Mouse (Mus musculus): Measurements from ENCODE around the gene Cluh. TPM values are rescaled to one million over a fixed set of nuclear protein-coding genes. Genes with fewer than 3 reads are reported as not detected.

The Cluh gene
- total and polyA plus RNA-seq, 3 experiments: 63.1 to 151 (median 86.4) TPM

GRCm38 (mm10) chr11:74621974-74622669, 27.2 kb upstream of the Cluh start:
- Histone ChIP-seq H3K27me3 (replicated peaks) (peaks cover 72% of the 10 kb centered on the region), H3K79me2 (replicated peaks; ENCODE audit: control insufficient read depth, extremely low read depth, insufficient read depth, poor library complexity, severe bottlenecking) (no peaks in the 10 kb centered on the region), H3K27ac (ENCODE audit: insufficient read depth, low read depth) (no peak overlapping the region), H3K4me3 (replicated peaks in 1 of 3; ENCODE audit: low read depth in 2 of 3, low read length in 2 of 3, poor library complexity in 1 of 3) (no peak overlapping the region), H3K4me1 (ENCODE audit: control insufficient read depth in 1 of 2, insufficient read depth in 2 of 2) (no peaks in the 10 kb centered on the region), H3K9ac (ENCODE audit: insufficient read depth, low read depth) (no peak overlapping the region), H3K36me3 (replicated peaks in 1 of 2; ENCODE audit: control insufficient read depth in 1 of 2, insufficient read depth in 1 of 2, low read length in 1 of 2) (no peaks in the 10 kb centered on the region), H3K9me3 (replicated peaks; ENCODE audit: low read length) (peaks cover 4% of the 10 kb centered on the region), H3K4me2 (ENCODE audit: insufficient read depth, low read depth, poor library complexity, severe bottlenecking) (no peak overlapping the region)
- DNase-seq (ENCODE audit: extremely low read depth): no peak
- in situ Hi-C loops (cut with MboI; ENCODE audit: low pct_ligation_motif_present, low pct_unique_long_range_greater_than_20kb, low sequenced_read_pairs) (no loop called here), dilution Hi-C loops (cut with MboI; ENCODE audit: extremely low pct_ligation_motif_present, extremely low pct_unique_long_range_greater_than_20kb, low sequenced_read_pairs) (no loop called here)
- TF ChIP-seq JUN (IDR thresholded peaks at IDR 0.05; ENCODE audit: insufficient read depth, low read depth, low read length) (no peak), NELFE (IDR thresholded peaks at IDR 0.05; ENCODE audit: low read depth, low read length) (no peak), MAX (IDR thresholded peaks at IDR 0.05; ENCODE audit: low read length) (no peak), HCFC1 (IDR thresholded peaks at IDR 0.05; ENCODE audit: low read depth, low read length) (no peak), ZNF384 (IDR thresholded peaks at IDR 0.05; ENCODE audit: low read depth, low read length) (no peak), UBTF (IDR thresholded peaks at IDR 0.05; ENCODE audit: low read depth, low read length) (no peak), MAFK (IDR thresholded peaks at IDR 0.05; ENCODE audit: insufficient replicate concordance, low read length) (no peak), IRF4 (IDR thresholded peaks at IDR 0.05; ENCODE audit: low read depth, low read length) (no peak), SIN3A (IDR thresholded peaks at IDR 0.05; ENCODE audit: low read length) (no peak), RAD21 (IDR thresholded peaks at IDR 0.05; ENCODE audit: low read depth, low read length) (no peak), MEF2A (IDR thresholded peaks at IDR 0.05; ENCODE audit: borderline replicate concordance, low read depth, low read length) (no peak), USF2 (conservative IDR thresholded peaks at IDR 0.05; ENCODE audit: low read depth, low read length) (no peak), TCF12 (IDR thresholded peaks at IDR 0.05; ENCODE audit: low read depth, low read length) (no peak), KAT2A (IDR thresholded peaks at IDR 0.05; ENCODE audit: insufficient replicate concordance, low read length) (no peak), GABPA (IDR thresholded peaks at IDR 0.05; ENCODE audit: insufficient replicate concordance, low read depth, low read length) (no peak), ZC3H11A (IDR thresholded peaks at IDR 0.05; ENCODE audit: low read depth, low read length) (no peak), PAX5 (IDR thresholded peaks at IDR 0.05; ENCODE audit: low read length) (no peak), ELF1 (IDR thresholded peaks at IDR 0.05; ENCODE audit: low read depth, low read length) (no peak), USF1 (IDR thresholded peaks at IDR 0.05; ENCODE audit: low read depth, low read length) (no peak)

- peaks cover 71% of the 10 kb centered on the region for H3K27me3 ChIP-seq (replicated peaks)
- no peaks in the 10 kb centered on the region for H3K79me2 ChIP-seq (replicated peaks; ENCODE audit: control insufficient read depth, extremely low read depth, insufficient read depth, poor library complexity, severe bottlenecking)
- in situ Hi-C loops (cut with MboI; ENCODE audit: low pct_ligation_motif_present, low pct_unique_long_range_greater_than_20kb, low sequenced_read_pairs) (no loop called here), dilution Hi-C loops (cut with MboI; ENCODE audit: extremely low pct_ligation_motif_present, extremely low pct_unique_long_range_greater_than_20kb, low sequenced_read_pairs) (no loop called here)
- H3K4me2 ChIP-seq (ENCODE audit: insufficient read depth, low read depth, poor library complexity, severe bottlenecking): no peak overlapping the region
- H3K36me3 ChIP-seq (replicated peaks in 1 of 2; ENCODE audit: control insufficient read depth in 1 of 2, insufficient read depth in 1 of 2, low read length in 1 of 2): no peaks in the 10 kb centered on the region
- peaks cover 4% of the 10 kb centered on the region for H3K9me3 ChIP-seq (replicated peaks; ENCODE audit: low read length)
- TF ChIP-seq TCF12 (IDR thresholded peaks at IDR 0.05; ENCODE audit: low read depth, low read length) (no peak), RCOR1 (conservative IDR thresholded peaks at IDR 0.05; ENCODE audit: low read depth, low read length) (no peak), MAX (IDR thresholded peaks at IDR 0.05; ENCODE audit: low read length) (no peak)
- no peaks in the 10 kb centered on the region for H3K4me1 ChIP-seq (ENCODE audit: control insufficient read depth in 1 of 2, insufficient read depth in 2 of 2)
- H3K27ac ChIP-seq (ENCODE audit: insufficient read depth, low read depth): no peak overlapping the region
- no peak overlapping the region for H3K4me3 ChIP-seq (replicated peaks in 1 of 3; ENCODE audit: low read depth in 2 of 3, low read length in 2 of 3, poor library complexity in 1 of 3)
- H3K9ac ChIP-seq (ENCODE audit: insufficient read depth, low read depth): no peak overlapping the region
- DNase-seq (ENCODE audit: extremely low read depth): no peak
Measured at GRCm38 (mm10) chr11:74623693-74624092, 25.6 kb upstream of the Cluh start.

Data from CH12.LX (cell line).